Mouse (Mus musculus) embryonic fibroblast, embryonic 13.5 days (primary cell): Measurements from ENCODE around the gene Kctd19.

ENCODE experiments used
- CTCF ChIP-seq: IDR thresholded peaks from 2 replicates; pipeline ENCODE4 v1.5.1; 2011; ENCODE audit warnings: mild to moderate bottlenecking, control low read depth, low read length, moderate library complexity, borderline replicate concordance; ENCODE audit not compliant: insufficient read depth
- POLR2A ChIP-seq: IDR thresholded peaks from 2 replicates; pipeline ENCODE4 v1.6.1; 2011; ENCODE audit warnings: low read depth, mild to moderate bottlenecking, control low read depth, low read length, moderate library complexity

GRCm38 (mm10) chr8:105339886-105340635 is 73.2 kb downstream of the Kctd19 start:
- TF ChIP-seq CTCF (no peak), POLR2A (no peak)
